Mouse (Mus musculus): ENCODE data around the gene Tcte1.

Tcte1 gene

GRCm38 (mm10) chr17:45523263-45523662 lies at the start of gene Tcte1:
Gene Tcte1 (plus strand): TSS chr17:45523434.
- no peak for DNase-seq (ENCODE audit: low spot score)

DNA sequence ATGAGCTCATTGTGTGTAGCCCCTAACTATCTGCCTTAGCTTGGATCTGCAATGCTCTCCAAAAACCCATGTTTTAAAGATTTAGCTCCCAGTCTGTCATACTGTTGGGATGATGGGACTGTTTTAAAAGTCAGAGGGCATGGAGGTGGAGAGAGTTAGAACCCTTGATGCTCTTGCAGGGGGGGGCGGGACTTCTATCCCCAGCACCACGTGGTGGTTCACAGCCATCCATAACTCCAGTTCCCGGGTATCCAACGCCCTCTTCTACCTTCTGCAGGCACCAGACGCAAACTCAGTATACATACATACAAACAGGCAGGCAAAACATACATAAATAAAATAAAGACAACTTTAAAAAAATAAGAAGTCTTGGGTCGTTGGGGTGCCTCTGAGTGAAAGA lies 49.6 kb upstream of the Tcte1 start:
- no peak for DNase-seq (ENCODE audit: low spot score)

GRCm38 (mm10) chr17:45474146-45474545 lies 49.1 kb upstream of the Tcte1 start:
- no peak for DNase-seq (ENCODE audit: low spot score)

DNA sequence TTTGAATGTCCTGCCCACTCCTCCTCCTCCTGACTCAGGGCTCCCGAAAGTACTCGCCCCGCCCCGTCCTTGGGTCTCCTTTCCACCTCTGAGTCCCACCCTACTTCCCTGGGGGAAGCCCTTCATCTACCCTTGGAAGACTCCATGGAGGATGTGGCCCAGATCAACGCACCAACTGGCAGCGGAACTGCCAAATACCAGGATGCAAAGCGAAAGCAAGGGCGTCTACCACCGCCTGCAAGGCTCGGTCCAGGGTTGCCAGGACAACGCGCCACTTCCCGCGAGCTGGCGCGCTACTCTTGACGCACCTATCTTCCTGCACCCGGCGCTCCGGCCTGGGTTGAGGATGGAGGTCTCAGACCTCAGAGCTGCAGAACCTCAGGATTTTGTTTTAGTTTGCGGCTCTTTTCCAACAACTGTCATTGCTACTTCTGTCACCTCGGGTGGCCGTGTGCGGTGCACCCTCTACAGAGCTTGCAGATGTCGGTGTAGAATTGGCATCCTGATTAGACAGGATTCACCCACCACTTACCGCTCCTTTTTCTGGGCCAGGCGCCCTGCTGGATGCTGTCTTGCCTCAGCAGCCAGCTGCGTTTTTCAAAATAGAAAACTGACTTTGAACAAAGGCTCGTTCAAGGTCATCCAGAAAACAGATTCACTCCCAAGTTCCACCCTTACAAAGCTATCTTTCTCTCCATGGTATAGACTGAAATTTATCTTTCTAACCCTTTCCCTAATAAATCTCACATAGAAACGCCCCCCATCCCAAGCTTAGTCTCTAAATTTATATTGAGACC lies 48.4 kb upstream of the Tcte1 start, which contains the start of gene Spats1:
TSS of gene Spats1 (minus strand) at position 747 of the 797 bp plus-strand sequence.
- DNase-seq (ENCODE audit: low spot score): peak; percentile 44

- DNase-seq (ENCODE audit: low spot score): peak; percentile 79
Observed at GRCm38 (mm10) chr17:45478234-45478825, 44.9 kb upstream of the Tcte1 start.

- DNase-seq (ENCODE audit: low spot score): no peak
Observed at GRCm38 (mm10) chr17:45480429-45480828, 42.8 kb upstream of the Tcte1 start.

- DNase-seq (ENCODE audit: low spot score): no peak
Observed at GRCm38 (mm10) chr17:45485581-45485980, 37.7 kb upstream of the Tcte1 start.

DNA sequence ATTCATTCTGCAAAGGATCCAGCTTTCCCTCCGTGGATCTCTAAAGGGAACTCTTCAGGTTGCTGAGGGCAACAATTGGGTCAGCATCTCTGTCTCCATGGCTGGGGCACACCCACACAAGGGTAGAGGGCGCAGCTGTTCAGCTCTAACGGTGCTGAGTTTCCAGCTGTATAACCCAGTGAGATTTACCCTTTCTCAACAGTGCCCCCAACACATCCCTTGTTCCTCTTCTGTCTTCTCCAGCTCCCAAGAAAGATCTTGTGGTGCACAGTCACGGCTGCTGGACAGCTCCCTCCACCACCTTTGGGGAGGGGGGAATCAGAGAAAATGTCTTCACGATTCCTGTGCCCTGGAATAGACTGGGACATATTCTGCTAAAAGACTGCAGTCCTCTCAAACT lies 36.0 kb upstream of the Tcte1 start:
- no peak for DNase-seq (ENCODE audit: low spot score)

DNA sequence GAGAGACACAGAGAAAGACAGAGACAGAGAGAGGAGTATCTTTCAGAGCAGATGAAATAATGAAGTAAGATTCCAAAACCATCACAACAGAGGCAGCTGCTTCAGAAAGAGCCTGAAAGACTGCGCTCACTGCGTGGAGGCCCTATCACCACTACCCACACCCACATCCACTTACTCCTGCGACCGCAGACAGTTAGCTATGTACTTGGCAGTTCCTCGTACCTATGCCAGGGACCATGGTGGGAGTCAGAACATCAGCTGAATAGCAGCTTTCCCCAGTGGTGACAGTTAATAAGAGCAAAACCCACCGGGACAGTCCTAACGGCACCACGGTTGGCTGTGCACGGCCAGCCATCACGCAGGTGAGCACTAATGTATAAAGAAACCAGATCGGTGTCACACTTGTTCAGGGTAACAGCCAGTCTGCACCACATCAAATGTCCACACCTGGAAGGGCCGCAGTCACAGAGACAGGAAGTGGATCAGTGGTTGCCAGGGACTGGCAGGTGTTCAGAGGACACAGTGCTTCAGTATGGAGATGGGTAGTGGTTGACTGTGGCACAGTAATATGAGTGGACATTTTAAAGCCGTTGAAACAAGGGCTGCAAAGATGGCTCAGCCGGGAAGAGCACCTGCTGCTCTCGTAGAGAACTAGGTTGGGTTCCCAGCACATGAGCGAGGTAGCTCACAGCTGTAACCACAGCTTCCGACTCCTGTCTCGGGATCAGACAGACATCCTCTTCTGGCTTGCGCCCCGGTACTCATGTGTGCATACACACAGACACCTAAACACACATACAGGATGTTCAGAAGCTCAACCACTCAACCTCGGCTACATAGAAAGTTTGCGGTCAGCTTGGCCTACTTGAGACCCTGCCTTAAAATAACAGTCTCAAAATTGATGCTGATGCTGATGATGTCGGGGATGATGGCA lies 34.6 kb upstream of the Tcte1 start:
- DNase-seq (ENCODE audit: low spot score): no peak

- no peak for DNase-seq (ENCODE audit: low spot score)
Observed at GRCm38 (mm10) chr17:45489736-45490135, 33.5 kb upstream of the Tcte1 start.

DNA sequence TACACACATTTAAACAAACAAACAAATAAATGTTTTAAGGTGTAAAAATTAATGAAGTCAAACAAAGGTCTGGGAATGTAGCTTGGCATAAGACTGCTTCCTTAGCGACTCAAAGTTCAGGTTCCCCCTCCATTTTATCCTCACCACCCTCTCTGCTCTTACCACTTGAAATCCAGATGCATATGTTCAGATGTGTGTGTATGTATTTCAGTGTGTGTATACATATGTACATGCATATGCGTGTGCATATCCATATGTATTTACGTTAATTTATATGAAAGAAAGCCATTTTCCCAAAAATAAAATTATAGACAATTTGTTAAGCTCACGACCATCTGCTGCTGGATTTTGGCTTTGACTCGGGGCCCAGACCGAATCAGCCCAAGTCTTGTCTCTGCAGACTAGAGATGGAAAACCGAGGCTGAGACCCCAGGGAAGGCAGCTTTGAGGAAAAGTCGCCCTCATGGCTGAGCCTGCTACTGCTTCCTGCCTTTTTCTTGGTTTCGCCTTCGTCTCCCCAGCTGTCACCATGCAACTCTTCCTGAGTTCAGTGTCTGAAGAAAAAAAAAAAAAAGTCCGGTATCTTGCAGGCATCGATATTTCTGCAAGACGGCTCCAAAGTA lies 32.6 kb upstream of the Tcte1 start:
- no peak for DNase-seq (ENCODE audit: low spot score)

DNA sequence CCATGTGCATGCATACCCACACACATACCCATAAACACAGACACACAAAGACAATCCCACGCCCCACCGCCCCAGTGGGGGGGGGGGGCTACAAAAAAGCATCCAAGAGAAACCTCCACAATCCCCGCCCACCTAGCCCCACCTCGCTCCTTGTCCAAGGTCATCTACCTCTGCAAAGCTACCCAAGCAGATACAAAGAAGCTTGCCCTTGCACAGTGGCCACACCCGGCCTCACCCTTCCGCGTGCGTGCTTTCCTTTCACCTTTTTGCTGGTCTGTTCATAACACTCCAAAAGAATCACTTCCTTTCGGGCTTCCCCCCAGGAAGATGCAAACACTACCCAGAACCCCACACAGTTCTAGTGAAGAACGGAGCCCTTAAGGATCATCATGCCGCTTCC lies 27.8 kb upstream of the Tcte1 start:
- DNase-seq (ENCODE audit: low spot score): no peak

DNA sequence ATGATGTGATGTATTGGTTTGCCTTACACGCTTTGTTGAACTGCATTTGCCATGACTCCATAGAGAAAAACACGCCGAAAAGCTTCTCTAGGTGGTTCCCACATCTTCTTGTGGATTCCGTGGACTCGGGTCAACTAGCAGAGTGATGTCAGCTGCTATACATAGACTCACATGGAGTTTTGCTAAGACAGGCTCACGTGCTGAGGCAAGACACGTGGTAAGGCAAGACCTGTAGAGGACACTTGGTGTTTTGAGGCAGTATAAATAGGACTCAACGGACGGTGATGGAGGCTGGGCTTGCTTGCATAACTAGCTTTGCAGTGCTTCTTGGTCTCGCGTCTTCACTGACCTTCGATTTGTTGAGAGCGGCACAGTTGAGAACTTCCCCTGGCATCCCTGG lies 24.8 kb upstream of the Tcte1 start:
- no peak for DNase-seq (ENCODE audit: low spot score)

- no peak for DNase-seq (ENCODE audit: low spot score)
Observed at GRCm38 (mm10) chr17:45499516-45499915, 23.7 kb upstream of the Tcte1 start.

- DNase-seq (ENCODE audit: low spot score): no peak
Observed at GRCm38 (mm10) chr17:45500981-45501380, 22.3 kb upstream of the Tcte1 start.

- DNase-seq (ENCODE audit: low spot score): no peak
Observed at GRCm38 (mm10) chr17:45502324-45502723, 20.9 kb upstream of the Tcte1 start.

- DNase-seq (ENCODE audit: low spot score): no peak
Observed at GRCm38 (mm10) chr17:45503301-45503973, 19.8 kb upstream of the Tcte1 start.

DNA sequence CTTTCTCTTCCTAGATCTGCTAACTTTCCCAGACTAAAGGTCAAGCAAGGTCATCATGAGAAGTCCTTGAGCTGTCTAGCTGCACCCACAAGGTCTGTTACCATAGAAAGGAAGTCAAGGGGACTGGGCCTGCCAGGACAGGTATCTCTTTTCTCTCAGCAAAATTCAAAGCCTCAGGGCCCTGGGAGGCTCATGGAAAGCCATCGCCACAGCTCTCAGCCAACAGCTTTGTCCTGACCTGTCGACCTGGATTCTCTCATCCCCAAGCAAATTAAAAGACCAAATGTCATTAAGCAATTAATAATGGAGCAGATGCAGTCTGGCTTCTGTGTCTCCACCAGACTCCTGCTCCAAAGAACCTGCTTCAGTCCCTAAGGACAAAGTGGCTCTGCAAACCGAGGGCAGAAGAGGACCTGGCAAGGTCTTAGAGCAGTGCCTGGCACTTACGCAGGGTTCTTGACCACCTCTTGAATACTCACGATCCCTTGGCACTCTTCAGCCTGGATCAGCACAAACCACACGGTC lies 17.2 kb upstream of the Tcte1 start:
- DNase-seq (ENCODE audit: low spot score): no peak

DNA sequence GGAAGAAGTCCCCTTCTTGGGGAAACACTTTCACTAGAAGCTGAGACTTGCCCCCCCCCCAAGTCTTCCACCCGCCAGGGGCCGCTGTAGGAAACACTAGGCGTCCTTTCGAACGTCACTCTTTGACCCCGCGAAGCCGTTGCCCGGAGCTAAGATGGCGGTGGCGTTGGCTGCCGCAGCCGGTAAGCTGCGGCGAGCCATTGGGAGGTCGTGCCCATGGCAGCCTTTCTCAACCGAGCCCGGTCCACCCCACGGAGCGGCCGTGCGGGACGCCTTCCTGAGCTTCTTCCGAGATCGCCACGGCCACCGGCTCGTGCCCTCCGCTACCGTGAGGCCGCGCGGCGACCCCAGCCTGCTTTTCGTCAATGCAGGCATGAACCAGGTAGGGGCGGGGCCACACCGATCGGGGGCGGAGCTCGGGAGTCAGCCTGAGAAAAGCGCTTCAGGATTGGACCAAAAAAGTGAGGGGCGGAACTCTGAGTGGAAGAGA lies 16.5 kb upstream of the Tcte1 start, which contains the start of gene Aars2:
TSS of gene Aars2 (plus strand) at position 142 of the 490 bp plus-strand sequence.
- DNase-seq (ENCODE audit: low spot score): peak; percentile 96

DNA sequence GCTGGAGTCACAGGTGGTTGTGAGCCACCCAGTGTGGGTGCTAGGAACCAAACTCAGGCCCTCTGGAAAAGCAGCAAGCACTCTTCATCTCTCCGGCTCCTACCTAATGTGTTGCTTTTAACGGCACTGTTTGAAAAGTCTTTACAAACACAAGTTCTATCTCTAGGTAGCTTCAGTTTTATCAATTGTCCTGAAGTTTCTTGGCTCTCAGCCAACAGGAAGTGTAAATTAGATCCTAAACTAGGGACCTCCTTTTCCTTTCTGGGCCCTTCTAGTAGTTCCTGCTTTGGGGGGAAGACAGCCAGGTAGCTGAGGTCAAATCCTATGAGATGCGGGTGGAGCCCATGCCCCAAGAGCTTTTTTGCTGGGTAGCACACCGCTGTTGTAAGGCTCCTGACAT lies 12.4 kb upstream of the Tcte1 start:
- no peak for DNase-seq (ENCODE audit: low spot score)

DNA sequence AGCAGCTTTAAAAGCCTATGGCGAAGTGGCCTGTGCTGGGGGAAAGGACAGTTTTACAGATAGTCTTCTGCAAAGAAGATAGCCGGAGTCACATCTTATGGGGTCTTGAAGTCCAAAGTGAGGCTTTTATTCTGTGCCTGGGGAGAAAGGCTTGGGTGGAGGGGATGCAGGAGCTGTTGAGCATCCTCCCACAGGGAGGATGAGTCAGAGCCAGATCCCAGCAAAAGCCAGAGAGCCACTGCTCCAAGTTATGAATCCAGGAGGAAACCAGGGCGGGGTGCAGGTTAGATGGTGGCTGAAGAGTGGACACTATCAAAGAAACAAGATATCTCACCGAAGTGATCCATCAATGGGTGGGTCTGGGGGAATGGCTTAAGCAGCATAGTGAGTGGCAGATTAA lies 11.5 kb upstream of the Tcte1 start:
- no peak for DNase-seq (ENCODE audit: low spot score)
